Mouse (Mus musculus) E14TG2a.4 (cell line): ENCODE data around the gene Ralgapa2.

Experiments
- CTCF ChIP-seq: conservative IDR thresholded peaks from 2 replicates; pipeline ENCODE4 v1.5.1; 2014; ENCODE audit warnings: low read length
- NANOG ChIP-seq: IDR thresholded peaks from 2 replicates; pipeline ENCODE4 v1.6.1; 2014; ENCODE audit warnings: borderline replicate concordance, low read length, mixed read lengths

- no peak for TF ChIP-seq CTCF
- TF ChIP-seq NANOG, result no peak
These were observed 249.2 kb downstream of the Ralgapa2 start for GRCm38 (mm10) chr2:146262966-146263365.
